Mouse (Mus musculus) thymus, postnatal 14 days (tissue): ENCODE measurements around the gene Pip4k2a.

ENCODE experiments used
- DNase-seq: peaks from one replicate; pipeline ENCODE4 v3.0.0; 2021

Gene Pip4k2a

DNA sequence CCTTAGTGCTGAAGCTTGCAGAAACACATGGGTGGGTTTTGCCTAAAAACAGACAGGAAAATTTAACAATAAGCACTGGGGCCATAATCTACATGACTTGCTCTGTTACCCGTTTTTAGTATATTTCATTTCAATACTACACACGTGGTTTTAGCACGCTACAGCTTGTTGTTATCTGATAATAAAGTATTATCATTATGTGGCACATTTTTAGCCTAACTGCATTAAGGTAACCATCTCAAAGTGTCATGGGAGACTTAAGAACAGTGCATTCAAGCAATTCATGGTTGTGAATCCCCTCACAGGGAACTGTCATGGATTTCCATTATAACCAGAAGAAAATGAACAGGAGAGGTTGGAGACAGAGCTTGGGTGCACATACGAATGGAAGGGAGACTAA lies 43.5 kb downstream of the Pip4k2a start:
- no peak for DNase-seq

DNA sequence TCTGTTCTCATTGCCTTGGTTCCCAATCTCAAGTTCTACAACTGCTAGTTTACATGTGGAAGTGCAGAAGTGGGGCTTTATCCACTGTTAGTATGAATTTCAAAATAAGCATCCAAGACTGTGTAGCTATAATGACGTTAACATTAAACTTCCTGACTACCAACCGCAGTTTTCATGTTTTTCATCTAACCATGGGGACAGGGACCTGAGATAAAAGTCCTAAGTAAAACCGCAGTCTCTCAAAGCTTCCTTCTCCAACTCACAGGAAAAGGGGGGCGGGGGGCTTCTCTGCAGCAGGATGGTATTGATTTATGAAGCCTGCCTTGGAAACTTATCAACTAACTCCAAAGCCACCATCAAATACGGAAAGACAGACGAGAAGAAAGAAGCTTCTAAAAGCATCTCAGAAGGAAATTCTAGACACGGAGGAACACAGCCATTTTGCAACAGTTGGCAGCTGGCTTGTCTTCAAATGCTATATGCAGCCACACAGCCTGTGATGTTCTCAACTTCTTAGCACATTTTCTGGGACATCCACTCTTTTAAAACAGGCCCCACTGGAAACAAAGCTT lies 45.7 kb downstream of the Pip4k2a start:
- peak; percentile 65 for DNase-seq

DNA sequence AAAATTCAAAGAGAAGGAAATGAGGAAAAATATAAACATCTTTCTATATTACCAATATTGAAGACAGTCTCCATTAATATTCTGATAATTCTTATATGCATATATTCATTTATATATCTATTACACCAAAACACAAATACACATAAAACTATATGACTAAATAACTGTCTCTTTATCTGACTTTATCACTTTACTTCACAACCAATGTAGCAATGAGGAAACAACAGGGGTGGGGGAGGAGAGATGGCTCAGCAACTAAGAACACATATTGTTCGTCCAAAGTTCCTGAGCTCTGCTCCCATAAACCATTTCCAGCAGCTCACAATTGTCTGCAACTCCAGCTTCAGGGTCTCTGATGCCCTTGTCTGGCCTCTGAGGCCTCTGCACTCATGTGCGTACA lies 47.2 kb downstream of the Pip4k2a start:
- no peak for DNase-seq

DNA sequence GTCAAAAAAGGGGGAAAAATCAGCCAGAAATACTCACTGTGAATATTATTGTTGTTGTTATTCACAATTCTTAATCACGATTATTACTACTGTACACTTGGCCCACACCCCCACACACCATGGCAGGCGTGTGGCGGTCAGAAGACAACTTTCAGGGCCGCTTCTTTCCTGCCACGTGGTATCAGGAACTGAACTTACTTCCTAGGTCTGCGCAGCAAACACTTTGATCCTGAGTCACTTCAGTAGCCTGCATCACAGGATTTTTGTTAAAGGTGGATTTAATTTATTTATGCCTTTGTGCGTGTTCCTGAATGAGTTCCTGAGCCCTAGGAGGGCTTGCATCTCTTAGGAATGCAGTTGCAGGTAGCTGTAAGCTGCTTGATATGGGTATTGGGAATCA lies 49.2 kb downstream of the Pip4k2a start:
- DNase-seq: no peak

DNA sequence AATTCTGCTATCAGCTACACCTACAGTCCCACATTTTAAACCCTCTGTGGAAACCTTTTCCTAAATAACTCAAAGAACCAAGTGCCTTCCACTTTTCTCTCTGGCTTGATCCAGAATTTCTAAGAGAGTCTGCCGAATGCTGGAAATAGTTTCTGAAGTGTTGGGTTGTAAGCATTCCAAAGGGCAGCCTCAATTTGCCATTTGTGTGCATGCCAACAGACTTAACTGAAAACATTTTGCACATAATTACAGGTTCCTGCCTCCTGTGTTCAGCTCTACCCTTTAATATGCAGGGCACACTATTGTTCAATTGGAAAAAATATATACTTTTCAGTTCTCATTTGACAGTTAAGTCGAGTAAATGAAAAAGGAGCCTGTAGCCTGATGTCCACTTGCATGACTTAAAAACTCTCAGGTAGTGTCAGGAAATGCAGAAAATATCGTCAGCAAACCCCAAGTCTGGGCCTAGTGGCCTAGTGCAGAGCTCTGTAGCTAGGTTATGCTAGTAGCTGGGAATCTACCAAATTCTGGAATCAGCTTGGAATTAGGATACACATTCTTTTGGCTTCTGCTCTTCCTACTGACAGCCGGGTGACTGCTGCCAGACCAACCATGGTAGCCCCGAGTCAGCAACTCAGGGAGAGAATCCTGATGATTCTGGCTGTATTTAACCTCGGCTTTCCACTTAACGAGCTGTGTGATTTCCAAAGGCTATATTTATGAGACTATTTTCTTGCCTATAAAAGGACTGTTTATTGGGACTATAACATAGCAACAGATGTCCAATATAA lies 50.1 kb downstream of the Pip4k2a start:
- DNase-seq: no peak

DNA sequence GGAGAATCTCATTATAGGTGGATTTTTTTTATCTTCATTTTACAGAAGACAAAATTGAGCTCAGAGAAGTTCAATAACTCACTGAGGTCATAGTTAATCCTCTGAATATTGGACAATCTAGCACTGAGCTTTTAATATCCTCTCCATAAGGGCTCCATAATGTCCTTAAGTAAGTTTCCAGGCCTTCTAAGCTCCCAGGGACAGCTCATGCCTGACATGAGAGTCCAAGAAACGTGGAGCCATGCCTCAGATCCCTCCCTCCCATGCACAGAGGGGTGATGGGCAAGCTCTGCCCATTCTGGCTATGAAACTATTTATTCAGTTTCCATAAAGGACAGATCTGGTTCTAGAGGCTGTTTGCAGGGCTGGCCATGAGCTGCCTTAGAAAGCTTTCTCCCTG lies 52.5 kb downstream of the Pip4k2a start:
- no peak for DNase-seq

DNA sequence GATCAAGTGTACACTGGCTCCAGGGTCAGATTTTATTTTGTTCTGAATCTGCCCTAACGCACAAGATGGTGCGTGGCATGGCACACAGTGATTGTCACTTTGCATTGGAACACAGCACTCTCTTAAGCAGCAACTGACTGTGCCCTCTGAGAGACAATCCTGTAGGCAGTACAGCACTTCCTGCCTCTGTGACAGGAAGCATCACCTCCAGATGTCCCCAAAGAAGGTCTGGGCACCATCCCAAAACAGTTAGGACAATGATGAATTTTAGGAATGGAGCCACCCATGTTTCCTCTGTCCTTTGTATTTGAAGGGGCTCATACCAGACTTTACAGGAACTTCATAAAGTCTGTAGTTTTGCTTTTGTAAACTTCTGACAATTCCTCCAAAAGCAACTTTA lies 54.0 kb downstream of the Pip4k2a start:
- DNase-seq: no peak

DNA sequence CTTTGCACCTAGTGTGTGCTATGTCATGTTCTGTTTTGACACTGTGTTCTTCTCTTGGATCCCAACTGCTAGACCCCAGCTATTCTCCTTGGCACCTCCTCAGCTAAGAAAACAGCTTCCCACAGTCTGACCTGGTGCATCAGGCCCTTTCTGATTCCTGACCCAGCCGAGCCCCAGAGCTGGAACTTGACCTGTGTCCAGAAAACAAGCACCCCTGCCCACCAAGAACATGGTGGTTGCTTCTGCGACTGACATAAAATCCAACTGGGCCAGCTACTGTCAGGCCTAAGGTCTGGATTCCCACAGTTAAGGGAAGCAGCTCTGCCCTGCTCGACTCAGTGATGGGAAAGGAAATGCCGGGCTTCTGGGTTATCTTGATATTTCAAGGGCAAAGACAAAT lies 54.6 kb downstream of the Pip4k2a start:
- no peak for DNase-seq

DNA sequence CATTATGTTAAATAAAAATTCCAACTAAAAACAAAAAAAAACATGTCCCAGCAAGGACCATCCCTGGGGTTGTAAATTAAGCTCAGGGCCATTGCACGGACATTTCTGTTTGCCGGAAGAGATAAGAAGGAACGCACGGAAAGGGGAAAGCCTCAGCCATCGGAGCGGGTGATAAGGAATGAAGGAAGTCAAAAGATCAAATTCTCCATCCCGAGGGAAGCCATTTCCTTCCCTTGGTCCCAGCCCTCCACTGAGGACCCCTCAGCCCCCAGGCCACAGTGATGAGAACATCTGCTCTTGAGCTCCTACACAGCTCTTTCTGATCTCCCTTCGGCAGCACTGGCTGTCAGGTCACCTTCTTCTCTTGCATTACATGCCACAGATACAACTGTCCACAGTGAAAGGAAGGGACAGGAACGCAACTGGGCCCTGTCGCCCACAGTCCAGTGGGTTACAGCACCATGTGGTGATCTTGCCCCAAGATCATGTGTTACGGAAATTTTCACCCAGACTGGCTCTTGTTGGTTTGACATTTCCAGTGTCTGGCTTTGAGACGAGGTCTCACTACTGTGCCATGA lies 57.1 kb downstream of the Pip4k2a start:
- DNase-seq: no peak

DNA sequence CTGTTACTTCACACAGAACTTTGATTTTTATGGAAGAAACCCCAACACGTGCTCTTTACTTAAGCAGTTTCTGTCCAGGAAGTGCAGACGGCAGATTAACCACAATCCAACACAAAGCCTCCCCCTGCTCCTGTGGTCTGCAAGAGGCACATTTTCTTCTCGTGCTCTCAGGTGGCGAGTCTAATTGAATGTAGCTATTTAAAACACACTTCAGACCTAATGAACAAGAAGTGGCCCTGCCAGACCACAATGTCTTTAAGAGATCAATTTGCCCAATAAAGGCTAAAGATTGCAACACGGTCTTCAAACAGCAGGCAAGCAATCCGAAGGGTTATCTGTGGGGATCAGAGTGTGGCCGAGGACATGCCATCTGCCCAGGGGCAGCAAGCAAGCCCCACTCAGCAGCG lies 59.0 kb downstream of the Pip4k2a start:
- DNase-seq: peak; percentile 53

DNA sequence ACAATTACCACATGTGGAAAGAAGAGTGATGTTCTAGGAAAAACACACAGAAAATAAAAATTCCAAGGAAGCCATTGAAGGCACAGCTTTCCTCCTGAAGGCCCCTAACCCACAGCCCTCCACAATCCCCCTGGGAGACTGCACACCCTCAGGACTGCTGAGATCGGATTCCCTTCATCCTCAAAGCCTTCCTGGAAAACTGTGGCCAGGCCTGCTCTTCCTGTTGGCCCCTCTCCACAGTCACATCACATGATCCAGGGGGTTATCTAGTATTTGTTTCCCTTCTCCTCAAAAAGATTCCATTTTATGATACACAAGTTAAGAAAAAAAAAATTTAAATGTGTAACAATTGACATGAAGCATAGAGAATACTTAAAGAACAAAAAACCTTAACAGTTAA lies 59.7 kb downstream of the Pip4k2a start:
- DNase-seq: no peak

DNA sequence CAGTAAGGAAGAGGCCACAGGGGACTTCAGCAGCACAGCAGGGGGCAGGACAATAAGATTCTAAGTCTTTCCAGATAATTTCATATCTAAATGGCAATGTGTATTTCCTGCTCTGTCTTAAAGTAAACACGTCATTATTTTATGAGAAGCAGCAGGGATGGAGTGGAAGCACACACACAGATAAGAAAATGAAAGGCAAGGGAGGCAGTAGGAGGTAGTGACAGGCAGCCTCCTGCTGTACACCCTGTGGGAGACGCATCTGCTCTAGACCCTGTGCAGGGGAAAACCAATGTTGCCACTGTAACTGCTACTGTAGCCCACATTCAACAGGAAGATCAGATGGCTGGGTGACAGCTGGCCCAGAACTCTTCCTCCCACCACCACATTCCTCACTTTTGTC lies 60.3 kb downstream of the Pip4k2a start:
- DNase-seq: peak; percentile 68

DNA sequence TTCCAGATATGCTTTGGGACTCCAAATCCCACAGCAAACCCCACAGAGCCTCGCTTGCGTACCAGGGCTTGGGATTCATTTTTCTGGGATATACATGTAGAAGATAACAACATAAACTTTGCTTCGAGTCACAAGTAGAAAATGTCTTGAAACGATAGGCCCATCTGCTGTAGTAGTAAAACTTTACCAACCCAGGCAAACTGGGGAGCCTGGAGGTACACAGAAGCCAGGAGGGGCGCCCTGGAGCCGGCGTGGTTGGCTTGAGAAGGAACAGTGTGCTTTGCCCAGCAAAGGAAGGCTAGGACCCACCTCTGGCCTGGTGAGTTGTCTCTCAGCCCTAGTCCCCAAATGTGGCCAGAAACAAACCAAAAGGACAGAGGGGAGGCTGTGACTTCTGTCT lies 61.5 kb downstream of the Pip4k2a start:
- DNase-seq: no peak

DNA sequence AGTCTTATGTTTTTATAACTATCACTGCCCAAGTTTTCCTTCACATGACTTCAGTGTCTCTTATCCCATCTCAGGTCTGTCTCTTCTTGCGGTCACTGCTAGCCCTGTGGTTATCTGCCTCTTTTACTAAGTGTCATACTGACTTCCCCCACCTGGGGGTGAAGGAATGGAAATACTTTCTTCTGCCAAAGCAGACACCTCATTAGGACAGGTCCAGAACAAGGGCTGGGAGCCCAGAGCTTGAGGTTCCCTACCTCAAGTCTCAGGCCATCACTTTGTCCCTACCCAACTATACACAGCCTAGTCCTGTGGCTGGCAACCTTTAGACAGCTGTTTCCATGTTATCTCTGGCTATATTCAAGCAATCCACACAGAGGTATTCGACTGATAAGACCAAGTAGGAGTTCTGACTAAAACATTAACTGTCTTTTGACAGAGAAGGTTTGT lies 62.3 kb downstream of the Pip4k2a start:
- DNase-seq: no peak

DNA sequence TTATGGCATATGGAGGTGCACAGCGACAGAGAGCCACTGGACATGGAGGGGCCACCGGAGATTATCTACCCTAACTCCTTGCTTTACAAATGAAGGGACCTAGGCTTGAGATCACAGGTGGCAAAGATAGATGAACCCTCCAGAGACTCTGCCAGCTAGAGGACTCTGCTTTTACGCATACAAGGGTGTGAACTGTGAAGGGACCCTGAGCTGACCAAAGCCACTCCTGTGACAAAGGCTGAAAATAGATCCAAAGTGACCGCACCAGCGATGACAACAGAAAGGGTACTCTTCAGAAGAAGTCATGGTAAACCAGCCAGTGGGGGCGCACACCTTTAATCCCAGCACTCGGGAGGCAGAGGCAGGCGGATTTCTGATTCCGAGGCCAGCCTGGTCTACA lies 63.8 kb downstream of the Pip4k2a start:
- DNase-seq: no peak

DNA sequence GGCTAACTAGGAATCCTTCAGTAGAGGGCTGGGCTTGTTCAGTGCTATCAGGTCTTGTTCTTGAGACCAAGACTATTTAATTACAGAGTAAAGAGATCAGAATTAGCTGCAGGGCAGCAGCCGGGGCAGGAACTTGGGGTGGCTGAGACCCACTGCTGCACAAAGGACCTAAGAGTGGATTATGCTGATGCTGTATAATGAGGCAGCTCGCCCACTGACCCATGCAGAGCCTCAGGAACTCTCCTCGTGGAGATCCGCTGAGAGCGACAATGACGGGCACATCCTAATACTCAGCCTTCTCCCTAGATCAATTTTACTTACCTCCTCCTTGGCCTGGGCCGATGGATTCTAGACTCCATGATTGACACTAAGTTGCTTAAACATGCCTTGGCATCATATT lies 64.5 kb downstream of the Pip4k2a start:
- DNase-seq: no peak

DNA sequence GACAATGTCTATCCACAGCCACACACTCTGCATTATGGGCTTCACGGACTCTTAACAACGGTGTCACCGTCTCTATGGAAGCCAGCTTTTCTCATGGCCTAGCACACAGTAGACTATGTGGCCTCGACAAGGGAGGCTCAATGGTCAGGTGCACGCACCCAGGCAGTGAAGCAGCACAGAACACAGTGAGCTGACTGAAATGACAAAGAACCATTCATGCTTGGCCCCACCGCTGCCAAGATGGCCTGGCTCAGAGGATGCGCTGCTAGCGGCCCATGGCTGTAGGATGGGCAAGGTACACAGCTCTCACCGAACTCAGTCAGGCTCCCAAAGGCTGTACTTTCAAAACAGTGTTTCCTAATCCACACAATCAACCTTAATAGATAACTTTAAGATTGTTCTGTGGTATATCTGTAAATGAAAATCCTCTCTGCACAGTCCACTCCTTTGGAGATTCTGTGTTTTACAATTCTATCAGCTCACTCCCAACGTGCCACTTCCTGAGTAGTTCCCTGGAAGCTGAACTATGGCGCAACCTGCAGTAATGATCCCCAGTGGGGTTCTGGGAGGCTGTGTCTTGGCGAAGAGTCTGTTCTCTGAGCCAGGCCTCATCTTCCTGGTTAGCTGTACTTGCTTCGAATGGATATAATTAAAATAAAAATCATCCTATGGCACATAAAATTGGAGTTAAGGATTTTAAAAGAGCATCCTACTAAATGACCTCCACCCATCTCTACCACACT lies 67.4 kb downstream of the Pip4k2a start:
- DNase-seq: no peak

DNA sequence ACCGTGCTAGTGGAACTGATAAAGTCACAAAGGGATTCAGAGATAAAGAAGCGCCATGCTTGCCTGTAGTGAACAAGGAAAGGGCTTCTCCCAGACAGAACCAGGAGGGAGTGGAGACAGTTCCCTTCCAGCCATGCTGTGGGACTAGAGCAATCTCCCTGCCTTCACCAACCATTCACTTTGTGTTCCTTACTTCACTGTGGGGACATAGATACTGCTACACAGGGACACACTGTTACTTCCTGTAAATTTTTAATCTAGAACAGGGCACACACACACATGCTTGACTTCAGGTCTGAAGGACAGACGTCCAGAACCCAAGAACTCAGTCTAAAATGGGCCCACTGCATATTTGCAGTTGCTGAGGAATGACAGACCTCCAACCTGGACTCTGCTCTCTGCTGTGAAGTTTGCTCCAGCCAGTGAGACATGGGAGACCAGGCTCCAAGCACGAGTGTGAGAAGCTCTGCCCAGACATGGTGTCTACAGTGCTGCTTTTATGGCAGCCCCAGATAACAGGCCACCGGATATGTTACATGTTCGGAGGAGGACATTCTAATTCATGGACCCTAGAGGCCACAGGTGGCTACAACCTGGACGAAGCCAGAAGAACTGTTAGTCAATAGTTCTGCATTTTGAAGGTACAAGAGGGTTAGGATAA lies 69.2 kb downstream of the Pip4k2a start:
- no peak for DNase-seq

DNA sequence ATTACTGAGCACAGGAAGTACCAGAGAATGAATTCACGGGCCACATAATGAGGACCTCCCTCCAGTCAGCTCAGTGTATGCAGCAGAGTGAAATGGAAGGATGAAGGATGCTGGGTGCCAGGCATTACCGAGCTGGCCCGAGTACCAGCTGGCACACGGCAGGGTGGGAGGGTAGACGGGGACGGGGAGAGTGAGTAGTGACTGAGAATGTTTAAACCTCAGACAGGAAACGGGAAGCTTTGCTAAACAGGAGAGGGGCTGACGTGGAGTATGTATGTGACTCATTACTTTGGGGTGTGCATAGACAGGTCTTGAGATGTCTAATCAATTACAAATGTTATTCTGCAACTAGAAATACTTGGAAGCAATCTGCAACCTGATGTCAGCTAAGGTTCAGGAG lies 69.7 kb downstream of the Pip4k2a start:
- DNase-seq: no peak

DNA sequence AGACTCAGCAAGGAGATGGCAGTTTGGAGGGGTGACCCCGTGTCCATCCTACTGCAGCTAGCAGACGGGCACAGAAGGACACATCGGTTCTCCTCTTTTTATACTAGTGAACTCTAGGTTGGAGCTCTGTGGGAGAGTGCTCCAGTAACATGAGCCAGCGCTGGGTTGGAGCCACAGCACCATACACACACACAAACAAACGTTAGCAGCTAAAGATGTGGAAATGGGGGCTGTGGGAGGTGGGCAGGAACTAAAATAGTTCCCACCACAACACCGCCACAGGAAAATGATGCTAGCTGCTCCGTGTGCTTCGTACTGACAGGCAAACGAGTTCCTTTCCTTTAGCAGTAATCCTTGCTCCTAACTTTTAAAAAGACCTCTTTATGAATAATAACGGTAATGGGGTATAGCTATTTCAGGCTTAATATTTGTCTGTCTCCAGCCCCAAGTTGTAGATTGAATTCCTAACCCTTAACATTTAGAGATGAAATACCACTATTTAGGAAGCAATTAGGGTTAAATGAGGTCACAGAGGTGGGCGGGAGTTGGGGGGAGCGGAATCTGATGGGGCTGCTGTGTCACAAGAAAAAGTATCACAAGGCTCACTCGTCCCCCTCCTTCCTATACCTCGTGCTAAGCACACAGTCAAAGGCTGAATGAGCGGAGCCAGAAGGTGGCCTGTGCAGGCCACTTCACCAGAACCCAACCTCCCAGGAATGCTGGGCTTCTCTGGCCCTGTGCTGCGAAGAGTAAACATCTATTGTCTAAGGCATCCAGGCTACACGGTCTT lies 73.9 kb downstream of the Pip4k2a start:
- no peak for DNase-seq

DNA sequence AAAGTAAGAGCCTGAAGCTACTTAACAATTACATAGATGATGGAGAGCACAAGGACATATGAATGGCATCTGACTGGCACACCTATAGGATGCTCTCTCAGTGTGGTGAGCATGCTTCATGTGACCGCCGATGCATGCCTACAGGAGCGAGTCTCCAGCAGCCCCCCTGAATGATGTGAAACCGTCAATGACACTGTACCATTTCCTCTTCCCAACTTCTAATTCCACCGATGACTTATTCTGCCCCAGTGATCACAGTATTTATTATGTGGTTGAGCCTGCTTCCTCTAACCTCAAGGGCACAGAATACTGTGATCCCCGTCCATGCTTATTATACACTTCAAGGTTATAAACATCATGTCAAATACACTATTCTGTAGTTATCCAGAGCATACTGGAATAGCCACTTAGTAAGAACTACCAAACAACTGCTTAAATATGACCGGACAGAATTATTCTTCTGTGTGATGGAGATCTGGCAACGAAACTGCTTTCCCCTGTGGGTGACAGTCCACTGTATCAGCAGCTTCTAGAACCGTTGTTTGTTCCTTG lies 74.8 kb downstream of the Pip4k2a start:
- DNase-seq: no peak

DNA sequence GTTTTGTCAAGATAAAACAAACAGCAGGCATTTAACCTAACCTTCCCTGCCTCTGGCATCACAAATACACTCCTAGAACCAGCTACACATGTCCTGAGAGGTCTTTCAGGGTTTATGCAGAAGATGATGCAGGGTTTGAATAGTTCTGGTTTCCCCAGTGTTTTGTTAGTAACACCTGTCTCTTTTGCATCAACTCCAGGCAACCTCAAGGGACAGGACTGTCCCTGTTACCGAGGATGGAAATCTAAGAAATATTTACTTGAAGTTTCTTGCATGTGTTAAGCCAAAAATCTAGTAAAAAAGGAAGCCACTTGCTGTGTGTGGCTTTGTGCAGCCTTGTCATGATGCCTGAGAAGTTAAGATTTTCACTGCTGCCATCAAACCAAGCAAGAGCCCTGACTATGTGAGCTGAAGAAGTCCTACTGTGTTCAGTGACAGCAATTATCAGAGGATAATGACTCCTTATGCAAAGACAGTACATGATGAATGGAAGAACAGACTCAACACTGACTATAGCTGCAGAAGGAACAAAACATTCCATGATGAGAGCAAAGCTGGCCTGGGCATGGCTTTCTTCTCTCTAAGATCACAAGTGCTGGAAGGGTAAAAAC lies 76.3 kb downstream of the Pip4k2a start:
- DNase-seq: no peak
